Mouse (Mus musculus): ENCODE measurements at regions not wholly inside any gene's neighbourhood (a gene's known extent, or its start where the extent isn't known, plus 50 kb on each side); places are given as distances from the start of the nearest gene placed in this dataset.

DNA sequence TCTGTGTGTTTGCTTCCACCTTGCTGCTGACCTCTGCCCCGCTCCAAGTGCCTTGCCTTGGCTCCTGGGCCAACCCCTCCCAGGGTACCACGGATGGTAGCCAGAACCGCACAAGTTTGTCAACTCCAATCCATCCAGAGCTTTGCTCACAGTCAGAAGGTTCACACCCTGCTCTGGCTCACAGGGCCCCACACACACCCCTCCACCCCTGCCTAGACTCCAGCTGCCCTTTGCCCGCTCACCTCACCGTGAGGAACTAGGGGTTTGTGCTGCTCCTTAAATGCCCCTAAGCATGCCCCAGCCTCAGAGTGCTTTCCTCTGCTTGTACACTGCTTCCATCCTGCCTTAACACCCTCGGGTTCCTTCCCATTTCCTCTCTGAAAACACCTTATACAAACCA, 117.5 kb upstream of the Lhx5 start:
- TF ChIP-seq POLR2A (IDR thresholded peaks at IDR 0.05; ENCODE audit: borderline replicate concordance, extremely low read depth, low read depth, low read length) = no peak
- no peak for TF ChIP-seq CTCF (IDR thresholded peaks at IDR 0.05; ENCODE audit: insufficient read depth, low read length)
